Mouse (Mus musculus): ENCODE results near the gene Gstp1. TPM values are rescaled to one million over a fixed set of nuclear protein-coding genes. Genes with fewer than 3 reads are reported as not detected.
A peak's percentile ranks its signal among the peaks of the same experiment; 100 is the strongest.

The Gstp1 gene
- polyA plus RNA-seq, 1 experiment from 2014 or later, result 433 TPM

- Histone ChIP-seq H3K27me3 (ENCODE audit: control insufficient read depth, insufficient read depth, low read depth, low read length) (no peaks in the 10 kb centered on the region), H3K4me2 (ENCODE audit: low read depth, low read length) (peak within 1 kb of the TSS; percentile 84), H3K9ac (ENCODE audit: low read length) (peak within 1 kb of the TSS; percentile 82), H3K36me3 (ENCODE audit: control insufficient read depth, insufficient read depth, low read length) (no peaks in the 10 kb centered on the region), H3K4me3 (ENCODE audit: low read length) (peak within 1 kb of the TSS; percentile 78), H3K27ac (ENCODE audit: low read length) (peak within 1 kb of the TSS; percentile 98), H3K4me1 (replicated peaks; ENCODE audit: control insufficient read depth, insufficient read depth, low read length) (peaks cover 17% of the 10 kb centered on the region), H3K9me3 (ENCODE audit: control insufficient read depth, low read length) (no peaks in the 10 kb centered on the region)
- WGBS, result under 1% methylated on average over 64 of the region's 64 CpGs
- ATAC-seq (ENCODE audit: low read depth), result peak; percentile 94
Observed at GRCm38 (mm10) chr19:4000119-4000900, 37.5 kb downstream of the Gstp1 start, which contains the start of the genes Nudt8 and Gm49405. TSS of gene Nudt8 (plus strand) at chr19:4000580. TSS of gene Gm49405 (plus strand) at chr19:4000626.

GRCm38 (mm10) chr19:3999121-3999730 lies 38.6 kb downstream of the Gstp1 start:
- Histone ChIP-seq H3K4me2 (ENCODE audit: low read depth, low read length) (peak overlapping the region; percentile 84), H3K9me3 (ENCODE audit: control insufficient read depth, low read length) (no peaks in the 10 kb centered on the region), H3K9ac (ENCODE audit: low read length) (peak overlapping the region; percentile 82), H3K4me1 (replicated peaks; ENCODE audit: control insufficient read depth, insufficient read depth, low read length) (peaks cover 17% of the 10 kb centered on the region), H3K27ac (ENCODE audit: low read length) (no peak overlapping the region), H3K27me3 (ENCODE audit: control insufficient read depth, insufficient read depth, low read depth, low read length) (no peaks in the 10 kb centered on the region), H3K4me3 (ENCODE audit: low read length) (peak overlapping the region; percentile 78), H3K36me3 (ENCODE audit: control insufficient read depth, insufficient read depth, low read length) (no peaks in the 10 kb centered on the region)
- ATAC-seq (ENCODE audit: low read depth), result no peak
- WGBS, result 78% methylated on average over 9 of the region's 9 CpGs

GRCm38 (mm10) chr19:3998335-3998734 lies 39.5 kb downstream of the Gstp1 start:
- peaks cover 17% of the 10 kb centered on the region for H3K4me1 ChIP-seq (replicated peaks; ENCODE audit: control insufficient read depth, insufficient read depth, low read length)

GRCm38 (mm10) chr19:3997231-3997630 lies 40.6 kb downstream of the Gstp1 start:
- Histone ChIP-seq H3K4me2 (ENCODE audit: low read depth, low read length) (no peak overlapping the region), H3K36me3 (ENCODE audit: control insufficient read depth, insufficient read depth, low read length) (no peaks in the 10 kb centered on the region), H3K27ac (ENCODE audit: low read length) (no peak overlapping the region), H3K9ac (ENCODE audit: low read length) (no peak overlapping the region), H3K9me3 (ENCODE audit: control insufficient read depth, low read length) (no peaks in the 10 kb centered on the region), H3K4me3 (ENCODE audit: low read length) (no peak overlapping the region), H3K4me1 (replicated peaks; ENCODE audit: control insufficient read depth, insufficient read depth, low read length) (peaks cover 17% of the 10 kb centered on the region), H3K27me3 (ENCODE audit: control insufficient read depth, insufficient read depth, low read depth, low read length) (no peaks in the 10 kb centered on the region)
- WGBS, result 44% methylated on average over 8 of the region's 8 CpGs
- ATAC-seq (ENCODE audit: low read depth), result no peak

More at GRCm38 (mm10) chr19:3998335-3998734, 39.5 kb downstream of the Gstp1 start:
- Histone ChIP-seq H3K4me3 (ENCODE audit: low read length) (no peak overlapping the region), H3K27ac (ENCODE audit: low read length) (no peak overlapping the region), H3K9ac (ENCODE audit: low read length) (no peak overlapping the region), H3K9me3 (ENCODE audit: control insufficient read depth, low read length) (no peaks in the 10 kb centered on the region), H3K36me3 (ENCODE audit: control insufficient read depth, insufficient read depth, low read length) (no peaks in the 10 kb centered on the region), H3K4me2 (ENCODE audit: low read depth, low read length) (no peak overlapping the region), H3K27me3 (ENCODE audit: control insufficient read depth, insufficient read depth, low read depth, low read length) (no peaks in the 10 kb centered on the region)
- no peak for ATAC-seq (ENCODE audit: low read depth)
- 62% methylated on average over 8 of the region's 8 CpGs for WGBS

GRCm38 (mm10) chr19:3996747-3997146 lies 41.0 kb downstream of the Gstp1 start:
- H3K4me3 ChIP-seq (ENCODE audit: low read length), result no peak overlapping the region
- no peak for ATAC-seq (ENCODE audit: low read depth)
- H3K27me3 ChIP-seq (ENCODE audit: control insufficient read depth, insufficient read depth, low read depth, low read length), result no peaks in the 10 kb centered on the region
- no peaks in the 10 kb centered on the region for H3K36me3 ChIP-seq (ENCODE audit: control insufficient read depth, insufficient read depth, low read length)
- H3K4me1 ChIP-seq (replicated peaks; ENCODE audit: control insufficient read depth, insufficient read depth, low read length), result peaks cover 17% of the 10 kb centered on the region
- H3K27ac ChIP-seq (ENCODE audit: low read length), result no peak overlapping the region
- no peak overlapping the region for H3K4me2 ChIP-seq (ENCODE audit: low read depth, low read length)
- no peak overlapping the region for H3K9ac ChIP-seq (ENCODE audit: low read length)
- WGBS, result 74% methylated on average over 8 of the region's 8 CpGs
- H3K9me3 ChIP-seq (ENCODE audit: control insufficient read depth, low read length), result no peaks in the 10 kb centered on the region

GRCm38 (mm10) chr19:3996106-3996505 lies 41.7 kb downstream of the Gstp1 start:
- no peak for ATAC-seq (ENCODE audit: low read depth)
- Histone ChIP-seq H3K36me3 (ENCODE audit: control insufficient read depth, insufficient read depth, low read length) (no peaks in the 10 kb centered on the region), H3K4me1 (replicated peaks; ENCODE audit: control insufficient read depth, insufficient read depth, low read length) (peaks cover 12% of the 10 kb centered on the region), H3K9me3 (ENCODE audit: control insufficient read depth, low read length) (no peaks in the 10 kb centered on the region), H3K27me3 (ENCODE audit: control insufficient read depth, insufficient read depth, low read depth, low read length) (no peaks in the 10 kb centered on the region), H3K4me2 (ENCODE audit: low read depth, low read length) (no peak overlapping the region), H3K9ac (ENCODE audit: low read length) (no peak overlapping the region), H3K4me3 (ENCODE audit: low read length) (no peak overlapping the region), H3K27ac (ENCODE audit: low read length) (0 out of 2 replicates have a peak overlapping the region, but pooled peaks have one; percentile 24)
- 47% methylated on average over 7 of the region's 7 CpGs for WGBS

GRCm38 (mm10) chr19:3995505-3995904 lies 42.3 kb downstream of the Gstp1 start:
- Histone ChIP-seq H3K27ac (ENCODE audit: low read length) (0 out of 2 replicates have a peak overlapping the region, but pooled peaks have one; percentile 24), H3K9ac (ENCODE audit: low read length) (no peak overlapping the region), H3K4me1 (replicated peaks; ENCODE audit: control insufficient read depth, insufficient read depth, low read length) (peaks cover 9% of the 10 kb centered on the region), H3K4me2 (ENCODE audit: low read depth, low read length) (no peak overlapping the region), H3K27me3 (ENCODE audit: control insufficient read depth, insufficient read depth, low read depth, low read length) (no peaks in the 10 kb centered on the region), H3K36me3 (ENCODE audit: control insufficient read depth, insufficient read depth, low read length) (no peaks in the 10 kb centered on the region), H3K9me3 (ENCODE audit: control insufficient read depth, low read length) (no peaks in the 10 kb centered on the region), H3K4me3 (ENCODE audit: low read length) (no peak overlapping the region)
- 56% methylated on average over 3 of the region's 3 CpGs for WGBS
- ATAC-seq (ENCODE audit: low read depth), result no peak

GRCm38 (mm10) chr19:3994932-3995331 lies 42.9 kb downstream of the Gstp1 start:
- H3K4me1 ChIP-seq (replicated peaks; ENCODE audit: control insufficient read depth, insufficient read depth, low read length), result peaks cover 9% of the 10 kb centered on the region
- no peaks in the 10 kb centered on the region for H3K9me3 ChIP-seq (ENCODE audit: control insufficient read depth, low read length)
- H3K36me3 ChIP-seq (ENCODE audit: control insufficient read depth, insufficient read depth, low read length), result no peaks in the 10 kb centered on the region
- H3K27ac ChIP-seq (ENCODE audit: low read length), result no peak overlapping the region
- H3K9ac ChIP-seq (ENCODE audit: low read length), result no peak overlapping the region
- no peak overlapping the region for H3K4me3 ChIP-seq (ENCODE audit: low read length)
- ATAC-seq (ENCODE audit: low read depth), result no peak
- no peak overlapping the region for H3K4me2 ChIP-seq (ENCODE audit: low read depth, low read length)
- 39% methylated on average over 6 of the region's 6 CpGs for WGBS
- no peaks in the 10 kb centered on the region for H3K27me3 ChIP-seq (ENCODE audit: control insufficient read depth, insufficient read depth, low read depth, low read length)

- ATAC-seq (ENCODE audit: low read depth), result no peak
- WGBS, result 50% methylated on average over 5 of the region's 5 CpGs
- no peaks in the 10 kb centered on the region for H3K27me3 ChIP-seq (ENCODE audit: control insufficient read depth, insufficient read depth, low read depth, low read length)
Observed at GRCm38 (mm10) chr19:3992416-3992815, 45.4 kb downstream of the Gstp1 start, which contains the start of gene Tbx10. TSS of gene Tbx10 (plus strand) at chr19:3992752.

More at GRCm38 (mm10) chr19:3992416-3992815, 45.4 kb downstream of the Gstp1 start, which contains the start of gene Tbx10:
- Histone ChIP-seq H3K9ac (ENCODE audit: low read length) (no peak within 1 kb of the TSS), H3K4me2 (ENCODE audit: low read depth, low read length) (no peak within 1 kb of the TSS), H3K36me3 (ENCODE audit: control insufficient read depth, insufficient read depth, low read length) (no peaks in the 10 kb centered on the region; the same call in 1 of the 2 replicates), H3K27ac (ENCODE audit: low read length) (no peak within 1 kb of the TSS), H3K9me3 (ENCODE audit: control insufficient read depth, low read length) (no peaks in the 10 kb centered on the region), H3K4me1 (replicated peaks; ENCODE audit: control insufficient read depth, insufficient read depth, low read length) (peaks cover 3% of the 10 kb centered on the region; the same call in 1 of the 2 replicates), H3K4me3 (ENCODE audit: low read length) (no peak within 1 kb of the TSS)

All from lung, embryonic 16.5 days (tissue).